Mouse (Mus musculus): ENCODE measurements at regions not wholly inside any gene's neighbourhood (a gene's known extent, or its start where the extent isn't known, plus 50 kb on each side); places are given as distances from the start of the nearest gene placed in this dataset.
"Not testable (repeated sequence)": the region's sequence is repeated elsewhere in the genome, so short reads cannot be mapped to it uniquely, and the experiment has no call there.

- Histone ChIP-seq H3K36me3 (ENCODE audit: control insufficient read depth, insufficient read depth, low read length) (no peaks in the 10 kb centered on the region), H3K27ac (replicated peaks; ENCODE audit: insufficient read depth, low read depth, low read length) (no peak overlapping the region), H3K4me3 (ENCODE audit: insufficient read depth, low read depth, low read length) (no peak overlapping the region), H3K79me2 (ENCODE audit: control insufficient read depth, insufficient read depth, low read length) (no peaks in the 10 kb centered on the region), H3K4me1 (ENCODE audit: control insufficient read depth, insufficient read depth, low read length) (no peaks in the 10 kb centered on the region), H3K9ac (ENCODE audit: low read depth, low read length) (no peak overlapping the region), H3K27me3 (ENCODE audit: control insufficient read depth, insufficient read depth, low read length) (no peaks in the 10 kb centered on the region)
- TF ChIP-seq CTCF (IDR thresholded peaks at IDR 0.05; ENCODE audit: low read depth, low read length) (peak; percentile 69; the same call in 1 of the 2 replicates), POLR2A (IDR thresholded peaks at IDR 0.05; ENCODE audit: extremely low read depth, insufficient read depth, low read length) (no peak)
- peak; percentile 40 for DNase-seq (ENCODE audit: extremely low read depth, low read depth, low spot score)
- 39% methylated on average over 17 of the region's 17 CpGs for WGBS
Measured at GRCm38 (mm10) chr15:37099927-37100766, 92.6 kb upstream of the Zfp706 start.

GRCm38 (mm10) chr15:37099176-37099575 is 91.6 kb upstream of the Zfp706 start:
- Histone ChIP-seq H3K79me2 (ENCODE audit: control insufficient read depth, insufficient read depth, low read length) (no peaks in the 10 kb centered on the region), H3K4me1 (ENCODE audit: control insufficient read depth, insufficient read depth, low read length) (no peaks in the 10 kb centered on the region), H3K4me3 (ENCODE audit: insufficient read depth, low read depth, low read length) (no peak overlapping the region), H3K27ac (replicated peaks; ENCODE audit: insufficient read depth, low read depth, low read length) (no peak overlapping the region), H3K9ac (ENCODE audit: low read depth, low read length) (no peak overlapping the region), H3K36me3 (ENCODE audit: control insufficient read depth, insufficient read depth, low read length) (no peaks in the 10 kb centered on the region), H3K27me3 (ENCODE audit: control insufficient read depth, insufficient read depth, low read length) (no peaks in the 10 kb centered on the region)
- no peak for DNase-seq (ENCODE audit: extremely low read depth, low read depth, low spot score)
- 80% methylated on average over 1 of the region's 1 CpGs for WGBS
- TF ChIP-seq CTCF (IDR thresholded peaks at IDR 0.05; ENCODE audit: low read depth, low read length) (no peak), POLR2A (IDR thresholded peaks at IDR 0.05; ENCODE audit: extremely low read depth, insufficient read depth, low read length) (no peak)

GRCm38 (mm10) chr15:37097426-37097825 is 89.9 kb upstream of the Zfp706 start:
- Histone ChIP-seq H3K4me1 (ENCODE audit: control insufficient read depth, insufficient read depth, low read length) (no peaks in the 10 kb centered on the region), H3K9ac (ENCODE audit: low read depth, low read length) (no peak overlapping the region), H3K36me3 (ENCODE audit: control insufficient read depth, insufficient read depth, low read length) (no peaks in the 10 kb centered on the region), H3K79me2 (ENCODE audit: control insufficient read depth, insufficient read depth, low read length) (no peaks in the 10 kb centered on the region), H3K4me3 (ENCODE audit: insufficient read depth, low read depth, low read length) (no peak overlapping the region), H3K27ac (replicated peaks; ENCODE audit: insufficient read depth, low read depth, low read length) (no peak overlapping the region), H3K27me3 (ENCODE audit: control insufficient read depth, insufficient read depth, low read length) (no peaks in the 10 kb centered on the region)
- TF ChIP-seq CTCF (IDR thresholded peaks at IDR 0.05; ENCODE audit: low read depth, low read length) (no peak), POLR2A (IDR thresholded peaks at IDR 0.05; ENCODE audit: extremely low read depth, insufficient read depth, low read length) (no peak)
- WGBS: 97% methylated on average over 7 of the region's 7 CpGs
- DNase-seq (ENCODE audit: extremely low read depth, low read depth, low spot score): no peak

- 78% methylated on average over 5 of the region's 5 CpGs for WGBS
- H3K9ac ChIP-seq (ENCODE audit: low read depth, low read length); H3K36me3 ChIP-seq (ENCODE audit: control insufficient read depth, insufficient read depth, low read length); H3K27me3 ChIP-seq (ENCODE audit: control insufficient read depth, insufficient read depth, low read length); H3K79me2 ChIP-seq (ENCODE audit: control insufficient read depth, insufficient read depth, low read length); H3K27ac ChIP-seq (replicated peaks; ENCODE audit: insufficient read depth, low read depth, low read length); H3K4me1 ChIP-seq (ENCODE audit: control insufficient read depth, insufficient read depth, low read length); DNase-seq (ENCODE audit: extremely low read depth, low read depth, low spot score); H3K4me3 ChIP-seq (ENCODE audit: insufficient read depth, low read depth, low read length): not testable (repeated sequence)
Measured at GRCm38 (mm10) chr15:37091171-37091570, 83.6 kb upstream of the Zfp706 start.

- H3K4me3 ChIP-seq (ENCODE audit: insufficient read depth, low read depth, low read length): no peak overlapping the region
- no peaks in the 10 kb centered on the region for H3K36me3 ChIP-seq (ENCODE audit: control insufficient read depth, insufficient read depth, low read length)
- WGBS: 84% methylated on average over 3 of the region's 3 CpGs
- H3K9ac ChIP-seq (ENCODE audit: low read depth, low read length): no peak overlapping the region
- H3K27ac ChIP-seq (replicated peaks; ENCODE audit: insufficient read depth, low read depth, low read length): no peak overlapping the region
- H3K79me2 ChIP-seq (ENCODE audit: control insufficient read depth, insufficient read depth, low read length): no peaks in the 10 kb centered on the region
- TF ChIP-seq CTCF (IDR thresholded peaks at IDR 0.05; ENCODE audit: low read depth, low read length) (no peak), POLR2A (IDR thresholded peaks at IDR 0.05; ENCODE audit: extremely low read depth, insufficient read depth, low read length) (no peak)
- no peaks in the 10 kb centered on the region for H3K27me3 ChIP-seq (ENCODE audit: control insufficient read depth, insufficient read depth, low read length)
- no peak for DNase-seq (ENCODE audit: extremely low read depth, low read depth, low spot score)
- H3K4me1 ChIP-seq (ENCODE audit: control insufficient read depth, insufficient read depth, low read length): no peaks in the 10 kb centered on the region
Measured at GRCm38 (mm10) chr15:37083726-37084125, 76.2 kb upstream of the Zfp706 start.

- no peaks in the 10 kb centered on the region for H3K79me2 ChIP-seq (ENCODE audit: control insufficient read depth, insufficient read depth, low read length)
- no peak overlapping the region for H3K27ac ChIP-seq (replicated peaks; ENCODE audit: insufficient read depth, low read depth, low read length)
- DNase-seq (ENCODE audit: extremely low read depth, low read depth, low spot score): peak; percentile 2
- H3K36me3 ChIP-seq (ENCODE audit: control insufficient read depth, insufficient read depth, low read length): no peaks in the 10 kb centered on the region
- H3K27me3 ChIP-seq (ENCODE audit: control insufficient read depth, insufficient read depth, low read length): no peaks in the 10 kb centered on the region
- TF ChIP-seq CTCF (IDR thresholded peaks at IDR 0.05; ENCODE audit: low read depth, low read length) (no peak), POLR2A (IDR thresholded peaks at IDR 0.05; ENCODE audit: extremely low read depth, insufficient read depth, low read length) (no peak)
- WGBS: 79% methylated on average over 2 of the region's 2 CpGs
- H3K9ac ChIP-seq (ENCODE audit: low read depth, low read length): no peak overlapping the region
- H3K4me3 ChIP-seq (ENCODE audit: insufficient read depth, low read depth, low read length): no peak overlapping the region
- H3K4me1 ChIP-seq (ENCODE audit: control insufficient read depth, insufficient read depth, low read length): no peaks in the 10 kb centered on the region
Measured at GRCm38 (mm10) chr15:37081836-37082235, 74.3 kb upstream of the Zfp706 start.

All from liver, adult 2 months (tissue).